Mouse (Mus musculus) right cerebral cortex, postnatal 10 days (tissue): ENCODE measurements around the gene Pfas.

Source experiments
- DNase-seq, 2 experiments: peaks; one replicate each; pipeline ENCODE4 v3.0.0; 2021; ENCODE audit warnings: low spot score in 2 of 2

Pfas gene

GRCm38 (mm10) chr11:69008182-69009121 is at the start of gene Pfas:
Gene Pfas, minus strand, starts transcription at chr11:69008460.
- peak; percentile 96 to 97 for DNase-seq

DNA sequence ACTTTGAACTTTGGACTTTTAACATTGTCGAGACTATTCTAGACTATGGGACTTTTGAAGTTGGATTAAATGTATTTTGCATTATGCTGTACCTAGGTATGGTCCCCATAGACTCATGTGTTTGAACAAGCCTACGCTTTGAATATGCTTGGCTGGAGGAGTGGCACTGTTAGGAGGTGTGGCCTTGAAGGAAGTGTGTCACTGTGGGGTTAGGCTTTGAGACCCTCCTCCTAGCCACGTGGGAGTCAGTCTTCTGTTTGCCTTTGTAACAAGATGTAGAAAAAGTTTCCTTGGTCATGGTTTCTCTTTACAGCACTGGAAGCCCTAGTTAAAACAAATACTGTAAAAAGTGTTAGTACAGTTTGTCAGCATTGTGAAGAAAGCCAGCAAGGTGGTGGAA is 45.6 kb upstream of the Pfas start:
- no peak for DNase-seq

DNA sequence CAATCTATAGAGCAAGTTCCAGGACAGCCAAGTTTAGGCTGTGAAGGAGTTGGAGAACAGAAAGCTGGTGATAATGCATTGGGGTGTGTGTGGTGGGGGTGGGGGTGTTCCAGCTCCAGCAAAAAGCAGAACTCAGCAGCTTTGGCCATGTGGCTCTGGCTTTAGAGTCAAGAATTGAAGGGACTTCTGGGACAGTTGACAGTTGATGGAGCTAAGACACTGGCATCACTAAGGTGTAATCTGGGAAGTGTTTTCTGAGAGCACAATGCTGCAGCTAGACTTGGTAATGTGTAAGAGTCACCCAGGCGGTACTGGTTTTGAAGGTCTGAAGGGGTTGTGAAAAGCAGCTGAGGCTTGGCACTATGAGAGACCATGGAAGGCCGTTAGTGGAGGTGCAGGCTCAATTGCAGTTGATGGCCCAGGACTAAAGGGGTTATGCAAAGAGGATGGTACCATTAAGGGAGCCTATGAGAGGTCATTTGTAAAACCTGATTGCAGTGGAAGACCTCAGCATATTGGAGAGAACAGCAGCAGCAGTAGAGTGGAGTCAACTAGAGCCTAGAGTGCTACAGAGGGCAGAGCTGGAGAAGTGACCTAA is 44.7 kb upstream of the Pfas start:
- DNase-seq = peak in 1 of 2 experiments; percentile 11

GRCm38 (mm10) chr11:69051771-69052170 is 43.5 kb upstream of the Pfas start:
- DNase-seq = no peak

DNA sequence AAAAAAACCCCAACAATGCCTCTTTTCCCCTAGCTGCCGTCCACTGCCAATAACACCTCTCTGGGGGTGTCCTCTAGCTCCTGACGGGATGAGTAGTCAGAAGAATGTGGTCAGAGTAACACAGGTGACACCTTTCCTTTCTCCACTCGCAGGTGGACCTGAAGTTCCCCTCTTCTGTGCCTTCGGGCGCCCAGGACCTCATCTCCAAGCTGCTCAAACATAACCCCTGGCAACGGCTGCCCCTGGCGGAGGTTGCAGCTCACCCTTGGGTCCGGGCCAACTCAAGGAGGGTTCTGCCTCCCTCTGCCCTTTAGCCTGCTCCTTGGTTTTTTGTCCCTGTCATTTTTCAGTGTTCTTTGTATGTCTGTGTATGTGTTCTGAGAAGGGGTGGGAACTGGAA is 42.5 kb upstream of the Pfas start:
- peak in 1 of 2 experiments; percentile 23 for DNase-seq

- peak in 1 of 2 experiments; percentile 14 for DNase-seq
These were observed 39.9 kb upstream of the Pfas start for GRCm38 (mm10) chr11:69048151-69048550.

GRCm38 (mm10) chr11:69047592-69047991 is 39.3 kb upstream of the Pfas start:
- peak; percentile 17 to 33 for DNase-seq

- peak in 1 of 2 experiments; percentile 10 for DNase-seq
These were observed 38.1 kb upstream of the Pfas start for GRCm38 (mm10) chr11:69046395-69046774.

- peak; percentile 90 to 92 for DNase-seq
These were observed 37.5 kb upstream of the Pfas start, which contains the start of gene Aurkb for GRCm38 (mm10) chr11:69045531-69046394. Gene Aurkb, plus strand, starts transcription at chr11:69045647.

DNA sequence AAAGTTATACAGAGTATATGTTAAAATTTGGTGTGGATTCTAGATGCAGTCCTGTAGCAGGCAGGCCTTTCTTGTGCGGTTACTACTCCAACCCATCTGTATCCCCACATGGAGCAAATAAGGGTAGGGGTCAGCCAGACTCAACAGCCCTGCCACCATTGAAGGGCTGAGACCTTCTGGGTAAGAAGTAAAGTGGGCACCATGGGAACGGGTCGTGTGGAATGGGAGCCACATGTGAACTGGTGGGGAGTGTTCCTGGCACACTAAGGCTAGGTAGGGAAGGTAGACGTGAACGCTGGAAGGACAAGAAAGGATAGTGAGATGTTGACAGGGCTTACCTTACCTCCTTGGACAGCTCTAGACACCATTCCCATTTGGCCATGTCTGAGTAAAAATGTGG is 29.9 kb upstream of the Pfas start:
- peak in 1 of 2 experiments; percentile 22 for DNase-seq

DNA sequence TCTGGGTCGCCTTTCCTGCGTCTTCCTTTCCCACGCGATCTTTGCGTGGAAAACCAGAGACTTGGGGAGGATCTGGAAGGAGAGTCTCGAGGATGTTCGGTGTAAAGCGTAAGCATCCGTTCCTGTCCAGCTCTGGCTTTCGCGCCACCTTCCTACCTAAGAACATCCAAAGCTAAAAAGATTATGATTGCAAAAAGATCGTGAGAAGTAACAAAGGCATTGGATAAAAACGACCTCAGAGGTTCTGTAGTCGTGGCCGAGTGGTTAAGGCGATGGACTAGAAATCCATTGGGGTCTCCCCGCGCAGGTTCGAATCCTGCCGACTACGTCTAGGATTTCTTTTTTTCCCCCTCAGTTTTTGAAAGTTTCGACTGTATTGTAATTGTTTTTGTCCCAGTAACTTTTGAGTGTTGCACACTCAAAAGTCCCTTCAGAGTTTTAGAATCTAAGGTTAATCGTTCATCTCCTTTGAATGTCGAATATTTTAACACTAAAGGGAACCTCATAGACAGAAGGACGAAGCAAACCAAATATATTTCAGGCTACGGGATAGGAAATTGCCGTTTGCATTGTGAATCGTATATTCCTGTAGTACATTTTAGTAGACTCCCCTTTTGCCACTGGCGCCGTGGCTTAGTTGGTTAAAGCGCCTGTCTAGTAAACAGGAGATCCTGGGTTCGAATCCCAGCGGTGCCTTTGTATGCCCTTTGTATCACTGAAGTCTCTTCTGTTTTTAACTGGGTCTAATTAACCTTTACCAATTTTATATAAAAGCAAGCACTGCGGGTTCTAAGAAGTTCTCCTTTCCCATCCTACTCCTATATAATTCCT is 29.2 kb upstream of the Pfas start:
- peak; percentile 86 to 90 for DNase-seq

- DNase-seq = peak; percentile 85 to 86
These were observed 28.4 kb upstream of the Pfas start for GRCm38 (mm10) chr11:69036486-69037230.

- peak; percentile 95 for DNase-seq
These were observed 27.6 kb upstream of the Pfas start for GRCm38 (mm10) chr11:69035849-69036248.

DNA sequence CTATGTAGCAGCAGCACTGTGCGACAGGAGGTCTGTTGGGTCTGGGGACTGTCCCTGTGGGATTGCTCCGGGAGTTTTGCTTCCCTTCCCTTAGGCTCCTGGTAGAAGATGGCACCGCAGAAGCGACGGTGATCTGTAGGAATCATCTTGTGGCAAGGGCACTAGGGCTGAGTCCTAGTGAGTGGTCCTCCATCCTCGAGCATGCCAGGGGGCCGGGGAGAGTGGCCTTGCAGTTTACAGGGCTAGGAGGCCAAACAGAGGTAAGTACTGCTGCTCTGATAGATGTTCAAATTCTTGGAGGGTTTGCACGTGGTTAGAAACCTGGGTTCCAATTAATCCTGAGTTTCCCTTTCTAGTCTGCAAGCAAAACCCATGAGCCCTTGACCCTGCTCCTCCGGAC is 27.2 kb upstream of the Pfas start:
- peak; percentile 34 to 40 for DNase-seq

DNA sequence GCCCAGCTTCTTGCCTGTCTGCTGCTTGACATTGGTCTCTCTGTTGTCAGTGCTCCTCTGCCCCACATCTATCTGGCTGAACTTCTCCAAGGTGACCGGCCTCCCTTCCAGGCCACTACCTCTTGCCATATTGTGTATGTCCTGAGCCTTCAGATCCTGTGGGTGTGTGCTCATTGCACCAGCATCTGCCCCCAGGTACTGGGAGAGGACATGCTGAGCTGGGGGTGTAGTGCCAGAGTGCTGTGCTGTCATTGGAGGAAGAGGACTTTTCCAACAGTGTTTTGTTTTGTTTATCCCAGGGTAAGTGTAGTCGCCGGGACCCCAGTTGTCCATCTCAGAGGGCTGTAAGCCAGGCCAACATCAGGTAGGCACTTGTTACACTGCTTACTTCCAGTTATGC is 26.3 kb upstream of the Pfas start:
- peak in 1 of 2 experiments; percentile 21 for DNase-seq

GRCm38 (mm10) chr11:69033552-69033951 is 25.3 kb upstream of the Pfas start:
- DNase-seq = no peak

GRCm38 (mm10) chr11:69028805-69029204 is 20.5 kb upstream of the Pfas start:
- DNase-seq = no peak

DNA sequence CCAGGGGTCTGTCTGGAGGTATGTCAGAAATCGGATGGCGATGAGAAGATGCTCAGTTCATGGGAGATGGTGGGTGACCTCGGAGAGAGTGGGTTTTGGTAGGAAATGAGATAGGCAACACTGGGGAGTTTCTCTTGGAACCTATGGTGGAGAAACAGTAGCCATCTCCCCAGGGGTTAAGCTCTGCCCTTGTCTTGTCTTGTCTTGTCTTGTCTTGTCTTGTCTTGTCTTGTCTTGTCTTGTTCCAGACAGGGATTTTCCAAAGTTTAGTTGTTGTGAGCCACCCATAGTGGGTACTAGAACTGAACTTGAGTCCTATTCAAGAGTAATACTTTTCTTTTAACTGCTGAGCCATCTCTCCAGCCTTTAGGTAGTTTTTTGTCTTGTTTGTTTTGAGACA is 18.3 kb upstream of the Pfas start:
- DNase-seq = no peak

- no peak for DNase-seq
These were observed 12.4 kb upstream of the Pfas start for GRCm38 (mm10) chr11:69020691-69021090.

GRCm38 (mm10) chr11:69016755-69017154 is 8.5 kb upstream of the Pfas start:
- DNase-seq = no peak
